Mouse (Mus musculus): ENCODE results near the gene Vmn1r65.
"Not testable (repeated sequence)": the region's sequence is repeated elsewhere in the genome, so short reads cannot be mapped to it uniquely, and the experiment has no call there.

The Vmn1r65 gene

DNA sequence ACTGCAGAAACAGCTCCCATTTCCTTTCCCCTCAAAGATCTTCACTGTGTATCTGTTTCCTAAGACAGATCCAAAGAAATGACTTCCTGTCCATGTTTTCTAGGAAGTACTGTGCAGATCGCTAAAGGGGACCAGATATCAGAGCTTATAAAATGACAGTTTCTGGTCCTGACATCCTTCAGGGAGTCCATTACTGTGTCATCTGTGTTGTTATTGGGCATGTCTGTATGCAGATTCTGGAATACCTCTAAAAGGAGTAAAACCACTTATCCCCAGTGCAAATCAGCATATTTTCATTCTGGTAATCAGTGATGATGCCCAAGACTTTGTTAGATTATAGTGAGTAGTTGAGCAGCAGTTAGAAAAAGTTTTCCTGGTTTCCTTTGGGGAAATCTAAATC is at the start of gene Vmn1r65:
TSS of gene Vmn1r65 (minus strand) at position 101 of the 400 bp plus-strand sequence.
- no peak for DNase-seq

DNA sequence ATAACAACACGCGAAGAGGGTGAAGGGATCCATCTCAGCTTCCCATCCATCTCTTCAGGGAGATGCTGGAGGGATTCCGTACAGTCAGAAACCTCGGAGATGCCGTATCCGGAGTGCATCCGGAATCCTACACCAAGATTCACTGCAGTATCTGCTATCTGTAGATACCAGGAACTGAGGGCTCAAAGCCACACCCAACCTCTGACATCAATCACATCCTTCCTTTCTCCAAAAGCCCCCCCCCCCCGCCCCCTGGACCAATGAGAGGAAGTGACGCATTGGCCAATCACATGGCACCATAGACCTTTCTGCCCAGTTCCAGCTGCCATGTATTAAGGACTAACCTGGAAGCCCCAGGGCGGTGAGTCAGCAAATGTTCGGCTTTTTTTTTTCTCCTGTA is 34.1 kb upstream of the Vmn1r65 start, which contains the start of gene Nlrp4c:
TSS of gene Nlrp4c (plus strand) at position 301 of the 400 bp plus-strand sequence.
- no peak for DNase-seq

DNA sequence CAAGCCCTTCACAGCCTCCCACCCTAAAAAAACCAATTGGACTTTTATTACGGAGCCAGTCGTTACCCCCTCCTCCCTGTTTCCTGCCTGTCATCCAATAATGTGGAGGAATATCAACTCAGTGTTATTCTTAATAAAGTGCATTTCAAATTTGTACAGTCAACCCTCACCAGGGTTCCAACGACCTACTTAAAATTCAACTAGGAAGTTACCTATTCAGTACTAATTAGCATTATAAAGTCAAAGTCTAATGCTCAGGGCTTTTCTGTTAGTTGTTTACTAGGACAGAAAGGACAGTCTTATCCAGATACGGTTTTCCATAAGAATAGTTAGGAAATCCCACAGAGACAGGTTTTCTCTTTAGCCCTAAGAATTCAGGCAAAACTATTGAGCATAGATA is 28.4 kb downstream of the Vmn1r65 start:
- not testable (repeated sequence) for DNase-seq

DNA sequence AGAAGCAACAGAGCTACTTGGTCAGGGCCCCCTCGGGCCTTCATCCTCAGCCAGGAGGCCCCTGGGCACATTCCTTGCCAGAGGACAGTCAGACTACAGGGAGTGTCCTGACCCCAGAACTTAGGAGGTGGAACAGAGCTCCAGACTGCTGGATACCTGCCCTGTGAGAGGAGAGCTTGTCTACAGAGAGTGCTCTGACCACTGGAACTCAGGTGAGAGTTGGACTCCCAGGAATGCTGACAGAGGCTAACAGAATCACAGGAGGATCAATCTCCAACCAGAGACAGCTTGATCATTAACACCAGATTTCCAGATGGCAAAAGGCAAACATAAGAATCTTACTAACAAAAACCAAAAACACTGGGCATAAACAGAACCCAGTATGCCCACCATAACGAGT is 38.3 kb downstream of the Vmn1r65 start:
- DNase-seq = not testable (repeated sequence)
